Mouse (Mus musculus): ENCODE data around the gene Bnc1.

Bnc1 gene

GRCm38 (mm10) chr7:81978304-81978703 is 13.8 kb downstream of the Bnc1 start:
- in situ Hi-C loops (cut with MboI, MseI), result loop anchor here (10.0 kb wide), 1 partner anchor 1546 kb away; no protein-coding TSS in a partner anchor

DNA sequence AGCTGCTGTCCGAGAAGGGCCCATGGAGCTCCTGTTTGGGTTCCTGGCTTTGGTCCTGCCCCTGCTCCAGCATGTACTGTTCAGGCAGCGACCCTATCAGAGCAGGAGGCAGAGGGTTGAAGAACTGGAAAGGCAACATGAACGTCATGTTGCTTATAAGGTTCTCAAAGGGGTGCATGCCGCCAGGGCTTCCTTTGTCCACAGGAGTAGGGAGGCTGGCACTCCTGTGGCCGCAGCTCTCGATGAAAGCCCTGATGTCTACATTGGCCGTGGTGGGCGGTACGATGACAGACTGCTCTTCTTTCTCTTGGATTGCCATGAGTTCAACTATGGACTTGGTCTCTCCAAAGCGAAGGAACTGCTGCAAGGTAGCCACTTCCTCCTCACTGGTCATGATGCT is 17.5 kb downstream of the Bnc1 start:
- in situ Hi-C loops (cut with MboI, MseI), result loop anchor here (10.0 kb wide), 1 partner anchor 1550 kb away; no protein-coding TSS in a partner anchor

- in situ Hi-C loops (cut with MboI, MseI), result loop anchor here (10.0 kb wide), 1 partner anchor 1551 kb away; no protein-coding TSS in a partner anchor
Observed at GRCm38 (mm10) chr7:81973939-81974338, 18.2 kb downstream of the Bnc1 start.

DNA sequence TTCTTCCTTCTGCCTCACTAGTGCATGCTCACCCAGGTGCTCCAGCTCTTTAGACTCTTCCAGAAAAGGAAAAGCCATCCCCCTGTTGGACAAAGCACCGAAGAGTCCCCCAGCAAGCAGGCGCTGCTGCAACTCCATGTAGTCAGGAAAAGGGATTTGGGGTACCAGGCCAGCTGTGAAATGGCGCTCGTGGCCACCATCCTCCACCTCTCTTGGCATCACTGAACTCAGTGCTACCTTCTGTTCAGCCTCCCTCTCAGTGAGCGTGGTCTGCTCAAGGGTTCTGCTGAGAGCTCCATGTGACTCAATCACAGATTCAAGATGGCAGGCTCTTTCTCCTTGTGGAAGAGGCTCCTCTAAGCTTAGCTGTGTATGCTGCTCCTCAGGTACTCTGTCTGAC is 18.8 kb downstream of the Bnc1 start:
- in situ Hi-C loops (cut with MboI, MseI), result loop anchor here (10.0 kb wide), 1 partner anchor 1551 kb away; no protein-coding TSS in a partner anchor

GRCm38 (mm10) chr7:81968975-81969374 is 23.1 kb downstream of the Bnc1 start:
- in situ Hi-C loops (cut with MboI, MseI), result no loop called here

- in situ Hi-C loops (cut with MboI, MseI), result no loop called here
Observed at GRCm38 (mm10) chr7:81968451-81968850, 23.6 kb downstream of the Bnc1 start.

GRCm38 (mm10) chr7:81966195-81966594 is 25.9 kb downstream of the Bnc1 start:
- in situ Hi-C loops (cut with MboI, MseI), result no loop called here

DNA sequence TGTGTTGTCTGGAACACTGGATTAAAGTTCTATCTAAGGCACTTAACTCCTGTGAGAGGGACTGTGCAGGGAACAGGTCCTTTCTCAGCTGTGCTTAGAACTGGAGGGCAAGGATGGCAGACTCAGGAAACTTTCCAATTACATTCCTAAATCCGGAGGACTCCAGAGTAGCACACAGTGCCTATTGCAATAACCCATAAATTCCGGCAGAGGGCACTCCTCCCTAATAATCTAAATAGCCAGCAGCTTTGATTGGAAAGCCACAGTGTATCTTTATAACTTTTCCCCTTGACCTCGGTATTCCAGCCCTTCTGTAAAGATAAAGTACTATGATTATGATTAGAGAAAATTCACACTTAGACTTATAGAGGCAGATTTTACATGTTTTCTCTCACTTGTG is 32.4 kb downstream of the Bnc1 start:
- in situ Hi-C loops (cut with MboI, MseI), result loop anchor here (5.0 kb wide), 2 partner anchors 153 to 313 kb away; no protein-coding TSS in a partner anchor

DNA sequence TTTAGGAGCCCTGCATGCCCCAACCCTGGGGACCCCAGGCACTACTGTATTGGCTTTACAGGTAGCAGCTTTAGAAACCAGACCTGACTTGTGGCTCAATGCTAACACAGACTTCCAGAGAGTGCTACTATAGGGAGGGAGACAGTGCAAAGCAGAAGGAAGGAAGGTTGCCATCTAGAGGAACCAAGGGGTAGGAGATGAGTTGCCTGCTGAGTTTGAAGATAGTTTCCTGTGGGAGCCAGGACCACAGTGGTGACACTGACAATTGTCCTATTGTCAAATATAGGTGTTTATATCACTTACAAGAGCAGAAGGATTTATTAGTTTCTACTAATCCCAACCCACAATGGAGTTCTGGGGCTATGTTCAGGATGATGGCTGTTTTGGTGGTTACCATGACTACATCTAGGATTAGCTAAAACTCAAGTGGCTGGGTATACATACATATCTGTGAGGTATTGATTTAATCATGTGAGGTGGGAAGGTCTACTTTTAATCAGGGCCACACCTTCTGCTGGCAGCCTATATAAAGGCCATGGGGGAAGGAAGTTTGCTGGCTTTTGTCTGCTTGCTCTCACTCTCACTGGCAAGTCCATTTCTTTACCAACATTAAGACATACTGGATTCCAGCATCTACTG is 37.8 kb downstream of the Bnc1 start:
- in situ Hi-C loops (cut with MboI, MseI), result no loop called here

DNA sequence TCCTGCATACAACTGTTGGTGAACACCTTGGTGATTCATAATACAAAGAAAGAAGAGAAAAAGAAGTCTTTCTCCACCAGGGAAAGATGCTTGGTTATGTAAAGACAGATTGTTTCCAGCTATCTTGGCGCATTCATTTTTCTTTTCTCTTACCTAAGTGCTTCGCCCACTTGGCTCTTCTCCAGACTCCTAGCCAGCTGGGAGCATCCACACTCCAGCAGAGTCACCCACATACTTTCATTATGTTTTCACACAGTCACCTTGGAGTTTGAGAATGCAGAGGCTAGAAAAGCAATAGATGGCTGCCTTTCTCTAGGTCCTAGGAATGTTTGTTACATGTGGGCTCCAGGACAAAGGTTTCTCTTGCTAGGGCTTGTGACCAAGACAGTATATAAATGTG is 41.6 kb downstream of the Bnc1 start:
- in situ Hi-C loops (cut with MboI, MseI), result no loop called here

DNA sequence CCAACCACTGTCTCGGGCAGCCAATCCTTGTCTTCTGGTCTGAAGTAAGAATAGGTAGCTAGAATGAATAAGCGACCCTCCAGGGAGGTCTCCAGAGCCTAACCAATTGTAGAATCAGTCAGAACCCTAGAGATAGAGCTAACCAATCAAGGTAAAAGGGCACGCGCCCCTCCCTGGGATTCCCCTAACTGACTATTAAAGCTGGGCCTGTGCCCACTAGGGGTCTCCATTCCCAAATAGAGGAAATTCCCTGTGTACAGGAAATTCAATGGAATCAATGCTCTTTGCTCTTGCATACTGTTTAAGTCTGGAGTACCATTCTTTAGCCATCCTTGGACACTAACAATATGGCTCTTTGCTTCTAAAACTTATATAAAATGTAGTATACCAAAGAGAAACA is 46.7 kb downstream of the Bnc1 start:
- in situ Hi-C loops (cut with MboI, MseI), result no loop called here

DNA sequence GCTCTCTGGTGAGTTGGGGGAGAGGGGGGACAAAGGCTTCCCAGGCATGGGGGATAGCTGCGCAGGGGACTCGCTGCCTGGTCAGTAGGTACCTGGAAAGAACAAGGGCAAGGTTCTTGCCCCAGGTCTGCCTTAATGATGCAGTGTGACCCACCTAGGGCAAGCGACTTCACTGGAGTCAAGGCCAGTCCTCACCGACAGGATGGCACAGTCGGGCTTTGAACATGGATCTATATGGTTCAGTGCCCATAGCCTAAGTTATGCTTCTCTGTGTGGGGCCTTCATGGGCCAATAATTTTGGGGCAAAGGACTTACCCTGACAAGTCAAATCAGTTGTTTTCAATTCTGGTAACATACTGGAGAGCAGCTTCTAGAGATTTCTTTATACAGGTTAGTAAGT is 57.3 kb downstream of the Bnc1 start:
- in situ Hi-C loops (cut with MboI, MseI), result loop anchor here (10.0 kb wide), 1 partner anchor 380 kb away; no protein-coding TSS in a partner anchor

DNA sequence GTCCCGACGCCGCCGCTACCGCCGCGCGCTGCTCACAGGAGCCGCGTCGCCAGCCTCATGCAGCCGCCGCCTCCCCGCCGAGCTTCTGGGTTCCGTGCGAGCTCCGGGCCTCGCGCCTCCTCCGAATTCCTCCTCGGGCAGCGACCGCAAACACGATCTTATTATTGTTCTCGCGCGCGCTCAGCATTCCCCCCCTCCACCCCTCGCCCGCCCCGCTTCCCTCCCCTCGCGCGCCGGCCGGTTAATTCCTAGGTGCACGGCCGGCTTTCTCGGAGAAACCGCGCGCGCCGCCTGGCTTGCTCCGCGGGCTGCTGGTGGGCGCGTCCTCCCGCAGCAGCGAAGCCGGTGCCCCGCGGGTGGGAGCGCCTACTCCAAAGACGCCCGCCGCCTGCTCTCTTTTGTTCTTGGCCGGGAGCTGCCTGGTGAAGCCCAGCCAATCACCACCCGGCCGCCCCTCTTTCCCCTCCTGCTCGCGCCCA is 57.8 kb downstream of the Bnc1 start, which contains the start of gene Hdgfl3:
Gene Hdgfl3 (minus strand): TSS at position 207 of the 479 bp plus-strand sequence.
- in situ Hi-C loops (cut with MboI, MseI), result loop anchor here (10.0 kb wide), 1 partner anchor 380 kb away; no protein-coding TSS in a partner anchor

- in situ Hi-C loops (cut with MboI, MseI), result loop anchor here (10.0 kb wide), 1 partner anchor 379 kb away; no protein-coding TSS in a partner anchor
Observed at GRCm38 (mm10) chr7:81933601-81934266, 58.4 kb downstream of the Bnc1 start.

DNA sequence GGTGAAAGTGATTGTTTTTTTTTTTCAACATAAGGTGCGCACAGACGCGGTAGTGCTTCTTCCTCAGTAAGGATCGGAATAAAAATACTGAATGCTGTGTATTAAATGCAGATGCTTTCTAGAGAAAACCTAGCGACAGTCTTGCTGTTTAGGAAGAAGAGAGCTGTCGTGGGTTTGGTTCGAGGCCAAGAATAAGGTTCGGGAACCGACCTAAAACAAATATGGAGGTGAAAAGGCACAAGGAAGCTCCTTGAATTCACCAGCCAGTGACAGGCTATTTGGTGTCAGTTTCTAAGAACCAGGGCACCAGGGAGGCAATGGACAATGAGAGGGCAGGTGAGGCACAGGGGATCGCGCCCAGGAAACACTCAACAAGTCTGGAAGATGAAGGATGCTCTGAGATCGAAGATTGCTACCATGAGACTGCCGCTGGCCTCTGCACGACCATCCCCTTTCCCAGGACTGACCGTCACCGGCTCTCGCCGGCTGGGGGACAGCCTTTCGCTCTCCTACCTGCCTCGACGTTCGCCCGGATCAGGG is 59.0 kb downstream of the Bnc1 start:
- in situ Hi-C loops (cut with MboI, MseI), result loop anchor here (10.0 kb wide), 1 partner anchor 378 kb away; no protein-coding TSS in a partner anchor

DNA sequence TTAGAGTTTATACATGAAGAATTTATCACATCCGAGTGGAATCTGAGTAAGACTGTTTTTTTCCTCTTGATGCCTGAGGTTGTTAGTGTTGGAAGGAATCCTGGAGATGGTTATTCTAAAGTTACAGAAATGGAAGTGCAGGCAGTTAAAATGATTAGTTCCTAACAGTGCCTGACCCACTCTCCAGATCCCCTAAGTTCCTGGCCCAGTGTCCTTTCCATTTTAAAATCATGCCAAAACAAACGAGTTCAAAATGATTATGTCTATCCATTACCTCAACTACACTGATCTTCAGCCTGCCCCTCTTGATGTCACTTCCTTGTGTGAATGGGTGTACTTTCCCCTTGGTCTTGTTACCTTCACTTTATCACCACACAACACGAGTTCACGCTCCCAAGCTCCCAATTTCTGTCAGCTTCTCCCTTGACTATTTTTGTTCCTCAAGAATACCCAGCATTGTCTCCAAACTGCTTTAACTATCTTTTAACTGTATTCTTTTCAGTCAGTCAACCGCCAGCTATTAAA is 59.5 kb downstream of the Bnc1 start:
- in situ Hi-C loops (cut with MboI, MseI), result loop anchor here (10.0 kb wide), 1 partner anchor 378 kb away; no protein-coding TSS in a partner anchor

DNA sequence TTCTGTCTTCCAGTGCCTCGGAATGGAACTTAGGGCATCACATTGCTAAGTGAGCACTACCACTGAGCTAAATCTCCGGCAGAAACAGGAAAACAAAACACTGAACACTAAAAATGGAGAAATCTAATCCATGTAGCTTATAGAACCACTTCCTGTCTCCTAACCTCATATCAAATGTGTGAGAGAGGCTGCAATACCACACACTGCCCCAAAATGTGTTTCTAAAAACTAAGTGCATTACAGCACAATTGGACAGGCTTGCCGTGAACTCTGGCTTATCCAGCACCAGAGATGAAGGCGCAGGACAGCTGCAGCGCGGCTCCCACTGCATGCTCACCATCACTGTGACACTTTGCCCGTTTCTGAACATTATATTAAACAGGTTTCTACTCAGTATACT is 63.1 kb downstream of the Bnc1 start:
- in situ Hi-C loops (cut with MboI, MseI), result no loop called here

- in situ Hi-C loops (cut with MboI, MseI), result no loop called here
Observed at GRCm38 (mm10) chr7:81921379-81921952, 70.6 kb downstream of the Bnc1 start.

GRCm38 (mm10) chr7:81920314-81920713 is 71.8 kb downstream of the Bnc1 start:
- in situ Hi-C loops (cut with MboI, MseI), result no loop called here

DNA sequence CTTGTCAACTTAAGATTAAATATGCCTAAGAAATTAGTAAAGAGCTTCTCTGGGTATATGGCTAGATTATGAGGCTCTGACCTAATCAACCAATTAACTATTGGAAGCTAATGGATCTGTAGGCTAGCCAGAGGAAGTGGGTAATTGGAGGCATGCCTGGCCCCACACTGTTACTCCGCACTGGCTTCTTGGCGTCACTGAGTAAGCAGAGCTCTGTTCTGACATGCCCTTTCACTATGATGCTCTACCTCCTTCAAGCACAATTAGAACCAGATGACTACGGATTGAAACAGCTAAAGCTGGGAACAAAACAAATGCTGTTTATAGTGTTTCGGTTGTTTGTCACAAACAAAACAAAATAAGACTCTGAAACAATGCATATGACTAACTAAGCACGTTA is 73.8 kb downstream of the Bnc1 start:
- in situ Hi-C loops (cut with MboI, MseI), result no loop called here
